Mouse (Mus musculus) lung, adult 2 months (tissue): ENCODE measurements around the gene Cdc42.

Experiments
- CTCF ChIP-seq: fragments of 200-500 bp; IDR thresholded peaks from 2 replicates; pipeline ENCODE4 v1.5.1; 2011; ENCODE audit warnings: mild to moderate bottlenecking, low read length, control low read depth; ENCODE audit not compliant: insufficient read depth
- POLR2A ChIP-seq: fragments of 200-500 bp; IDR thresholded peaks from 2 replicates; pipeline ENCODE4 v1.6.1; 2011; ENCODE audit warnings: low read depth, mild to moderate bottlenecking, control low read depth, low read length, borderline replicate concordance; ENCODE audit errors: extremely low read depth

- no peak for TF ChIP-seq POLR2A
- TF ChIP-seq CTCF, result no peak
These were observed 10.0 kb upstream of the Cdc42 start for GRCm38 (mm10) chr4:137367275-137368088.
